Mouse (Mus musculus): Measurements from ENCODE around the gene Mtcl1. TPM values are rescaled to one million over a fixed set of nuclear protein-coding genes. Genes with fewer than 3 reads are reported as not detected.

The Mtcl1 gene
- polyA plus RNA-seq, 1 experiment from 2014 or later, result 17.5 TPM

GRCm38 (mm10) chr17:66301267-66301666 lies 148.3 kb downstream of the Mtcl1 start:
- Histone ChIP-seq H3K27ac (ENCODE audit: low read depth, low read length) (no peak overlapping the region), H3K4me1 (ENCODE audit: control insufficient read depth, insufficient read depth, low read length) (no peaks in the 10 kb centered on the region), H3K27me3 (replicated peaks; ENCODE audit: control insufficient read depth, insufficient read depth, low read length) (no peaks in the 10 kb centered on the region), H3K4me2 (ENCODE audit: low read length) (no peak overlapping the region), H3K9ac (ENCODE audit: low read length) (no peak overlapping the region), H3K9me3 (replicated peaks; ENCODE audit: control insufficient read depth, low read length) (no peaks in the 10 kb centered on the region), H3K4me3 (ENCODE audit: low read depth, low read length) (no peak overlapping the region), H3K36me3 (ENCODE audit: control insufficient read depth, insufficient read depth, low read length) (no peaks in the 10 kb centered on the region)
- ATAC-seq (no peak), DNase-seq (ENCODE audit: low spot score) (no peak)
- 79% methylated on average over 4 of the region's 4 CpGs for WGBS

DNA sequence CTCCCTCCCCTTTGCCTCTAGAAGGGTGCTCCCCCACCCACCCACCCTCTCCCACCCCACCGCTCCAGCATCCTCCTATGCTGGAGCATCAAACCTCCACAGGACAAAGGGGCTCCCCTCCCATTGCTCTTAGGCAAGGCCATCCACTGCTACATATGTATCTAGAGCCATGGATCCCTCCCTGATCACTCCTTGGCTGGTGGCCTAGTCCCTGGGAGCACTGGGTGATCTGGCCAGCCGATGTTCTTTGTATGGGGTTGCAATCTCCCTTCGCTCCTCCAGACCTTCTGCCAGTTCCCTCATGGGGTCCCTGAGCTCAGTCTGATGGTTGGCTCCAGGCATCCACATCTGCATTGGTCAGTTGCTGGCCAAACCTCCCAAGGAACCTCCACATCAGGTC lies 151.8 kb downstream of the Mtcl1 start:
- Histone ChIP-seq H3K4me1 (ENCODE audit: control insufficient read depth, insufficient read depth, low read length) (no peaks in the 10 kb centered on the region), H3K4me2 (ENCODE audit: low read length) (no peak overlapping the region), H3K9ac (ENCODE audit: low read length) (no peak overlapping the region), H3K36me3 (ENCODE audit: control insufficient read depth, insufficient read depth, low read length) (no peaks in the 10 kb centered on the region), H3K27me3 (replicated peaks; ENCODE audit: control insufficient read depth, insufficient read depth, low read length) (no peaks in the 10 kb centered on the region), H3K9me3 (replicated peaks; ENCODE audit: control insufficient read depth, low read length) (no peaks in the 10 kb centered on the region), H3K27ac (ENCODE audit: low read depth, low read length) (no peak overlapping the region), H3K4me3 (ENCODE audit: low read depth, low read length) (no peak overlapping the region)
- ATAC-seq (no peak), DNase-seq (ENCODE audit: low spot score) (no peak)
- WGBS, result 91% methylated on average over 3 of the region's 3 CpGs

DNA sequence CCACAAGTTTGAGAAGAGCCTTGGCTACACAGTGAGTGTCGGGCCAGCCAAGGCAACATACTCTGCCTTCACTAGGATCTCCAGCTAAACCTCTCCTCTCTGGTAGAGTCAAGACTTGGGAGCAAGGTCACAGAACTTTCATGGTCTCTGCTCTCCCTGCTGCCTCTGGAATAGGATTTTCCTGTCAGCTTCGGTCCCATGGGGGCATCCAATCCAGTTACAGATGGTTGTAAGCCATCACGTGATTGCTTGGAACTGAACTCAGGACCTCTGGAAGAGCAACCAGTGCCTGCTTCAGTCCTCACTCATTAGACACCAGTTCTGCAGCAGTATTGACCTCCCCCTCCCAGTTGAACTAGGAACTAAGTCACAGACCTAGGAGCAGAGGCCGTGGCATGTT lies 156.0 kb downstream of the Mtcl1 start:
- Histone ChIP-seq H3K27me3 (replicated peaks; ENCODE audit: control insufficient read depth, insufficient read depth, low read length) (no peaks in the 10 kb centered on the region), H3K4me1 (ENCODE audit: control insufficient read depth, insufficient read depth, low read length) (no peaks in the 10 kb centered on the region), H3K4me2 (ENCODE audit: low read length) (no peak overlapping the region), H3K36me3 (ENCODE audit: control insufficient read depth, insufficient read depth, low read length) (no peaks in the 10 kb centered on the region), H3K9me3 (replicated peaks; ENCODE audit: control insufficient read depth, low read length) (no peaks in the 10 kb centered on the region), H3K4me3 (ENCODE audit: low read depth, low read length) (no peak overlapping the region), H3K27ac (ENCODE audit: low read depth, low read length) (no peak overlapping the region), H3K9ac (ENCODE audit: low read length) (no peak overlapping the region)
- no peak for ATAC-seq
- WGBS, result 94% methylated on average over 4 of the region's 4 CpGs
- no peak for DNase-seq (ENCODE audit: low spot score)

DNA sequence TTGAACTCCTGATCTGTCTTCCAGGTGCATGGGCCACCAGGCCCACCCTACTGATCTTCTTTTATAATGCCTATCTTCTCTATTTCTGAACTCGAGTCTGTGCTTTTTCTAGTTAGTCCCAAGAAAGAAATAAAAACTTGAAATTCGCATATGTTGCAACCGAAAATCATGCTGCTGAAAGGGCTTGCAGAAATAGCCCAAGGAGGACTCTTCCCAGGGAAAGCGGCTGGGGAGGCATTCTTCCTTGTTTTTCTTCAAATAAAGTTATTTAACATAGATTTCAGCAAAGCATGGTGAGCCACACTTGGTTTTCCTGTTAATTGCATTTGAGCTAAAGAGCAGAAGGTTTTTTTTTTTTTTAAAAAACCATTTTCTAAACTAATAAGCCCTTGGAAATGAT lies 159.7 kb downstream of the Mtcl1 start:
- WGBS, result 91% methylated on average over 4 of the region's 4 CpGs
- no peak overlapping the region for H3K27ac ChIP-seq (ENCODE audit: low read depth, low read length)
- no peak overlapping the region for H3K9ac ChIP-seq (ENCODE audit: low read length)
- no peaks in the 10 kb centered on the region for H3K27me3 ChIP-seq (replicated peaks; ENCODE audit: control insufficient read depth, insufficient read depth, low read length)
- H3K4me1 ChIP-seq (ENCODE audit: control insufficient read depth, insufficient read depth, low read length), result no peaks in the 10 kb centered on the region
- DNase-seq (ENCODE audit: low spot score) (no peak), ATAC-seq (no peak)
- no peak overlapping the region for H3K4me2 ChIP-seq (ENCODE audit: low read length)
- H3K4me3 ChIP-seq (ENCODE audit: low read depth, low read length), result no peak overlapping the region
- H3K9me3 ChIP-seq (replicated peaks; ENCODE audit: control insufficient read depth, low read length), result no peaks in the 10 kb centered on the region
- H3K36me3 ChIP-seq (ENCODE audit: control insufficient read depth, insufficient read depth, low read length), result no peaks in the 10 kb centered on the region

Other genes starting within 250 kb of the Mtcl1 start
- gene Rab12, start 70.0 kb upstream of the Mtcl1 start, polyA plus RNA-seq (2014; fragmentation: Nextera tagmentation; extraction: Ambion mirVana), result 52.0 and 67.1 TPM in 2 replicates
- not detected in 2 replicates for gene Themis3, start 144.9 kb upstream of the Mtcl1 start, polyA plus RNA-seq (2014; fragmentation: Nextera tagmentation; extraction: Ambion mirVana)